Mouse (Mus musculus) intestine, embryonic 15.5 days (tissue): ENCODE measurements around the gene R3hdm2. TPM values are rescaled to one million over a fixed set of nuclear protein-coding genes. Genes with fewer than 3 reads are reported as not detected.

Source experiments
- ATAC-seq: fragments of 200-750 bp; cut with Nextera tagmentation; 2 replicates; pipeline ENCODE4 v1.8.0; 2017; ENCODE audit warnings: moderate TSS enrichment, moderate library complexity
- H3K27ac ChIP-seq: fragments of 300-500 bp; sonication (generic); 2 replicates; pipeline ENCODE4 v1.5.1; 2015; ENCODE audit warnings: mild to moderate bottlenecking, inconsistent platforms
- H3K27me3 ChIP-seq: fragments of 300-500 bp; sonication (generic); replicated peaks from 2 replicates; pipeline ENCODE4 v1.6.1; 2015; ENCODE audit warnings: inconsistent platforms
- H3K36me3 ChIP-seq: fragments of 300-500 bp; sonication (generic); 2 replicates; pipeline ENCODE4 v1.6.1; 2015; ENCODE audit warnings: inconsistent platforms
- H3K4me1 ChIP-seq: fragments of 300-500 bp; sonication (generic); replicated peaks from 2 replicates; pipeline ENCODE4 v1.6.1; 2015; ENCODE audit warnings: inconsistent platforms
- H3K4me2 ChIP-seq: fragments of 300-500 bp; sonication (generic); replicated peaks from 2 replicates; pipeline ENCODE4 v1.6.1; 2015; ENCODE audit warnings: mild to moderate bottlenecking, inconsistent platforms
- H3K4me3 ChIP-seq: fragments of 300-500 bp; sonication (generic); replicated peaks from 2 replicates; pipeline ENCODE4 v1.5.1; 2015; ENCODE audit warnings: inconsistent platforms
- H3K9ac ChIP-seq: fragments of 300-500 bp; sonication (generic); 2 replicates; pipeline ENCODE4 v1.6.1; 2015; ENCODE audit warnings: inconsistent platforms
- H3K9me3 ChIP-seq: fragments of 300-500 bp; sonication (generic); 2 replicates; pipeline ENCODE4 v1.6.1; 2016; ENCODE audit warnings: inconsistent platforms
- WGBS: fragments of 180-500 bp; shearing (Covaris S2); methylation state at CpG from one replicate; pipeline ENCODE4 v1.1.7; 2015; 5-methylcytosine and 5-hydroxymethylcytosine counted together
- polyA plus RNA-seq: library from polyadenylated mRNA; unstranded; fragments of >200 nt; fragmentation: Nextera tagmentation; extraction: Ambion mirVana; gene quantifications from 2 replicates; pipeline ENCODE4 v1.2.1, GENCODE M21; 2015

R3hdm2 gene
- polyA plus RNA-seq, 1 experiment from 2014 or later = 29.5 TPM

DNA sequence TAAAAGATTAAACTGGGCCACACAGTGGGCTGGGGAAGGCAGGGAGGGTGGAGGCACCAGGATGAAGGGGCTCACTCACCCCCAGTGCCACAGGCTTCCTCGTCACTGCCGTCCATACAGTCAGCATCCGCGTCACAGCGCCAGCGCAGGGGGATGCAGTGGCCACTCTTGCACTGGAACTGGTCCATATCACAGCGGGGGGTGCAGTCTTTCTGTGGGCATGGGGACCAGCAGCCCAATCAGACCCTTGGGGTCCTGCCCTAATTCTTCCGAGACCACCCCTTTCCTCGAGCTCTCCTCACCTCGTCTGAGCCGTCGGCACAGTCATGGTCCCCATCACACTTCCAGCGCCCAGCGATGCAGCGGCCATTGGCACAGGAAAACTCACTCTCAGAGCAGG is 168.1 kb downstream of the R3hdm2 start:
- H3K9ac ChIP-seq = no peak overlapping the region
- H3K27me3 ChIP-seq = no peaks in the 10 kb centered on the region
- no peak overlapping the region for H3K4me3 ChIP-seq
- H3K4me2 ChIP-seq = no peak overlapping the region
- peaks cover 69% of the 10 kb centered on the region for H3K36me3 ChIP-seq
- ATAC-seq = no peak
- no peak overlapping the region for H3K27ac ChIP-seq
- no peaks in the 10 kb centered on the region for H3K4me1 ChIP-seq
- H3K9me3 ChIP-seq = no peaks in the 10 kb centered on the region
- WGBS = 95% methylated on average over 15 of the region's 15 CpGs

Other genes starting within 250 kb of the R3hdm2 start
- gene B4galnt1, start 215.1 kb upstream of the R3hdm2 start, polyA plus RNA-seq = 52.5 and 55.2 TPM in 2 replicates
- 0.98 and 1.1 TPM in 2 replicates for gene Slc26a10, start 199.7 kb upstream of the R3hdm2 start, polyA plus RNA-seq
- gene Arhgef25, start 190.2 kb upstream of the R3hdm2 start, polyA plus RNA-seq = 46.8 and 50.4 TPM in 2 replicates
- 70.6 and 75.4 TPM in 2 replicates for gene Dtx3, start 184.6 kb upstream of the R3hdm2 start, polyA plus RNA-seq
- 33.7 and 35.0 TPM in 2 replicates for gene Pip4k2c, start 168.7 kb upstream of the R3hdm2 start, polyA plus RNA-seq
- gene Kif5a, start 117.0 kb upstream of the R3hdm2 start, polyA plus RNA-seq = 5.9 and 6.4 TPM in 2 replicates
- gene Dctn2, start 114.0 kb upstream of the R3hdm2 start, polyA plus RNA-seq = 150 and 154 TPM in 2 replicates
- 13.1 and 15.7 TPM in 2 replicates for gene Mbd6, start 91.3 kb upstream of the R3hdm2 start, polyA plus RNA-seq
- gene Mars, start 68.5 kb upstream of the R3hdm2 start, polyA plus RNA-seq = 113 and 129 TPM in 2 replicates
- 6.1 and 6.7 TPM in 2 replicates for gene Arhgap9, start 58.4 kb upstream of the R3hdm2 start, polyA plus RNA-seq
- gene Gli1, start 38.4 kb upstream of the R3hdm2 start, polyA plus RNA-seq = 7.5 and 8.1 TPM in 2 replicates
- 0.03 TPM in 1 of 2 replicates, not detected in the other for gene Inhbe, start 25.9 kb upstream of the R3hdm2 start, polyA plus RNA-seq
- gene Inhbc, start 9.9 kb upstream of the R3hdm2 start, polyA plus RNA-seq = 0.18 TPM in 1 of 2 replicates, not detected in the other
- 0.41 and 0.74 TPM in 2 replicates for gene Stac3, start 121.4 kb downstream of the R3hdm2 start, polyA plus RNA-seq
- gene Ndufa4l2, start 134.6 kb downstream of the R3hdm2 start, polyA plus RNA-seq = 52.7 and 53.8 TPM in 2 replicates
- 147 and 149 TPM in 2 replicates for gene Shmt2, start 142.1 kb downstream of the R3hdm2 start, polyA plus RNA-seq
- gene Nxph4, start 154.2 kb downstream of the R3hdm2 start, polyA plus RNA-seq = 4.9 and 5.7 TPM in 2 replicates
- gene Lrp1, start 240.8 kb downstream of the R3hdm2 start, polyA plus RNA-seq = 67.2 and 77.1 TPM in 2 replicates